Mouse (Mus musculus) erythroblast, embryonic 14.5 days (primary cell): ENCODE measurements around the gene Paqr3. TPM values are rescaled to one million over a fixed set of nuclear protein-coding genes. Genes with fewer than 3 reads are reported as not detected.
A peak's percentile ranks its signal among the peaks of the same experiment; 100 is the strongest.

Source experiments
- H3K27me3 ChIP-seq: 2 replicates; pipeline ENCODE4 v1.6.1; 2012; ENCODE audit warnings: inconsistent platforms; ENCODE audit not compliant: control insufficient read depth
- H3K36me3 ChIP-seq: 2 replicates; pipeline ENCODE4 v1.6.1; 2012; ENCODE audit warnings: mild to moderate bottlenecking, inconsistent platforms; ENCODE audit not compliant: control insufficient read depth
- H3K4me1 ChIP-seq: 2 replicates; pipeline ENCODE4 v1.6.1; 2012; ENCODE audit warnings: inconsistent platforms; ENCODE audit not compliant: control insufficient read depth
- H3K4me3 ChIP-seq: replicated peaks from 2 replicates; pipeline ENCODE3; 2012; ENCODE audit warnings: moderate library complexity, mild to moderate bottlenecking, inconsistent platforms
- H3K9me3 ChIP-seq: 2 replicates; pipeline ENCODE4 v1.6.1; 2012; ENCODE audit warnings: low read length, inconsistent platforms, mixed read lengths; ENCODE audit not compliant: control insufficient read depth
- GATA1 ChIP-seq: IDR thresholded peaks from 2 replicates; pipeline ENCODE4 v1.6.1; 2012; ENCODE audit warnings: low read length, inconsistent platforms, mixed read lengths
- TAL1 ChIP-seq: IDR thresholded peaks from 3 replicates; pipeline ENCODE4 v1.6.1; 2012; ENCODE audit warnings: low read length, inconsistent platforms, mixed read lengths
- polyA plus RNA-seq: library from polyadenylated mRNA; stranded (reverse); fragments of >175 nt; gene quantifications from 2 replicates; pipeline ENCODE4 v1.2.3, GENCODE M21; 2012

The Paqr3 gene
- polyA plus RNA-seq, result 0.09 TPM in 1 of 2 replicates, not detected in the other

- Histone ChIP-seq H3K27me3 (peaks cover 32% of the 10 kb centered on the region), H3K9me3 (no peaks in the 10 kb centered on the region), H3K4me3 (peak within 1 kb of the TSS; percentile 76), H3K36me3 (no peaks in the 10 kb centered on the region), H3K4me1 (peaks cover 17% of the 10 kb centered on the region)
- TF ChIP-seq TAL1 (no peak), GATA1 (no peak)
Measured at GRCm38 (mm10) chr5:97111207-97111910, at the start of gene Paqr3. Gene Paqr3, minus strand, starts transcription at chr5:97111596.

DNA sequence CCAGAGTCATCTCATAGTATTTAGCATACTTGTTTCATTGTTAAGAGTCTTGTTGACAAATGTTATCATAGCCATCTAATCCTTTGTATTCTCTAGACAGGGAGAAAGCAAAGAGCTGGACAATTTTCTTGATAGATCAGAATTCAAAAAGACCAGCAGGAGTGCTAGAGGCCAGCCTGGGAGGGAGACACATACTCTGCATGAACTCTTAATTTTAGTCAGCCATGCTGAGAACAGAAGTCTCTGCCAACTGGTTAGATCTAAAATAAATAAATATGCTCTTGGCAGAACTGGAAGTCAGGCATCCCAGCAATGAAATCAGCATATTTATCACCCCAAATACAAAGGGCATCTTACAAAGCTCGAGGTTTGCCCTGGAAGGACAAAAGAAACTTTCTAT lies 43.3 kb upstream of the Paqr3 start:
- Histone ChIP-seq H3K9me3 (no peaks in the 10 kb centered on the region), H3K4me1 (no peaks in the 10 kb centered on the region), H3K27me3 (no peaks in the 10 kb centered on the region), H3K4me3 (no peak overlapping the region), H3K36me3 (no peaks in the 10 kb centered on the region)
- no peak for TF ChIP-seq TAL1
- TF ChIP-seq GATA1, result no peak

DNA sequence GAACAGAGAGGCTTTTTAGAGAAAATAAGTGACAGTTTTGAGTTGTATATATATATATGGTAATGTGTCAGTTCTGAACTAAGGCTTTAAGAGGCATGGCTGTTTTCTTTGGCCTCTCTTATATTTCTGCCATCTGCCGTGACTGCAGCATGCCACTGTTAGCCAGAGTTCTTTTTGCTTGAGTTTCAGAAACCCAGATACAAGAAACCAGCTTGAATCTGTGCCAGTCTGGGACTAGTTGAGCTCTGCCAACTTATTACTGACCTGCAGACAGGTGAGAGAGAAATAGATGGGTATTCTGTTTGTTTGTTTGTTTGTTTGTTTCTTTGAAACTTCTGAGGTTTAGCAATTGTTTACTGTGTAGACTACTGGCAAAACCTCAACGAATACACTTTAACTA lies 23.9 kb upstream of the Paqr3 start:
- no peaks in the 10 kb centered on the region for H3K9me3 ChIP-seq
- TF ChIP-seq TAL1, result no peak
- no peak for TF ChIP-seq GATA1
- H3K4me3 ChIP-seq, result no peak overlapping the region
- H3K36me3 ChIP-seq, result no peaks in the 10 kb centered on the region
- H3K4me1 ChIP-seq, result no peaks in the 10 kb centered on the region
- H3K27me3 ChIP-seq, result no peaks in the 10 kb centered on the region

- no peak for TF ChIP-seq GATA1
- TF ChIP-seq TAL1, result no peak
- Histone ChIP-seq H3K36me3 (no peaks in the 10 kb centered on the region), H3K9me3 (no peaks in the 10 kb centered on the region), H3K4me1 (no peaks in the 10 kb centered on the region), H3K27me3 (no peaks in the 10 kb centered on the region), H3K4me3 (no peak overlapping the region)
Measured at GRCm38 (mm10) chr5:97129589-97129988, 18.2 kb upstream of the Paqr3 start.

DNA sequence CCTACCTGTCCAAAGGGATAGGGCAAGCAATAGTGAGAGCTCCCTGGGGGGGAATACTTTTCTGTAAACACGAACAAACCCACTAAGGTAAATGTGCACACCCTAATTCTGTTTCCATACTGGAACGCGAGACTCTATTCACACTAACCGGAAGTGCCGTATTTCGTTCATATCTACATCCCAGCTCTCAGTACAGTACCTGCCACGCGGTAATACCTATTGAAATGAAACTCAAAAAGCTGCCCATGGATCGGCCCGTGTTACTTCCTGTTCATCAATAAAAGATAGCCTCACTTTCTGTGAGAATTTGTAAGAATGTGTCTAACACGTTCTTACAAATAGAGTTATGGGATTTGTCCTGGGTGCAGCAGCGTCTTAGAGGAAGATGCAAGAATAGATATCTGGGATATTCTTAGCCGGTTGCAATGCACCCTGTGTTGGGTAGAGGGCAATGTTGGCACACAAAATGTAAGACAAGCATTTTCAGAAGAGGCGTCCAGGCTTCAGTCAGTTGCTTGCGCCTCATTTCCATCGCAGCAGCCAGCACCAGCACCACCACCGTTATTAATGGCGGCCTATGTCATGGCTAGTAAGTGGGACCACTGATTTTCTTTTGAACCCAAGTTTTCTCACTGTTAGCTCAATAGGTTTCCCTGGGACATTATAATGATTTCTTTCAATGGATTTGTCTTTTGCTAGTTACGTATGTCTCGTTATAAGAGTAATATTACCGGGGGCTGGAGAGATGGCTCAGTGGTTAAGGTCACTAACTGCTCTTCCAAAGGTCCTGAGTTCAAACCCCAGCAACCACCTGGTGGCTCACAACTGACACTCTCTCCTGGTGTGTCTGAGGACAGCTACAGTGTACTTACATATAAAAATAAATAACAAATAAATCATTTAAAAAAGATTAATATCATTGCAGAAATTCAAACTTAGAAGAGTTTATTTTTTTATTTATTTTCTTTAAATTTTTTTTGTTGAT lies 17.1 kb upstream of the Paqr3 start:
- H3K4me3 ChIP-seq, result no peak overlapping the region
- no peaks in the 10 kb centered on the region for H3K36me3 ChIP-seq
- no peaks in the 10 kb centered on the region for H3K9me3 ChIP-seq
- no peaks in the 10 kb centered on the region for H3K4me1 ChIP-seq
- no peaks in the 10 kb centered on the region for H3K27me3 ChIP-seq
- TF ChIP-seq TAL1 (no peak), GATA1 (no peak)

DNA sequence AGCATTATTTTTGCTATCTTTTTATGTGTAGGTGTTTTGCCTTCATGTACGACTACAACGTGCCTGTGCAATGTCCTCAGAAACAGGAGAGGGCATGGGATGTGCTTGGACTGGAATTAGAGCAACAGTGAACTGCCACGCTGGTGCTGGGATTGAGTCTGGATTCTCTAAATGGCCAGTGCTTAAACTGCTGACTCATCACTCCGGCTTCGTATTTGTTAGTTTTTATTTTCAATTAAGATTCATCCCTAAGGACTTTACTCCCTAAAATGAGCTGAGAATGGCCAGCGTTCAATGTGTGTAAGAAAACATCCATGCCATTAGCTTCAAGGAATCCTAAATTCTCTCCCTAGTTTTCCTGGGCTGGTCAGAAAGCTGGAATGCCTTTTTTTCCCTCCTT lies 15.9 kb upstream of the Paqr3 start:
- no peak for TF ChIP-seq TAL1
- TF ChIP-seq GATA1, result no peak
- Histone ChIP-seq H3K27me3 (no peaks in the 10 kb centered on the region; the same call in 1 of the 2 replicates), H3K4me3 (no peak overlapping the region), H3K36me3 (no peaks in the 10 kb centered on the region), H3K9me3 (no peaks in the 10 kb centered on the region), H3K4me1 (no peaks in the 10 kb centered on the region)

DNA sequence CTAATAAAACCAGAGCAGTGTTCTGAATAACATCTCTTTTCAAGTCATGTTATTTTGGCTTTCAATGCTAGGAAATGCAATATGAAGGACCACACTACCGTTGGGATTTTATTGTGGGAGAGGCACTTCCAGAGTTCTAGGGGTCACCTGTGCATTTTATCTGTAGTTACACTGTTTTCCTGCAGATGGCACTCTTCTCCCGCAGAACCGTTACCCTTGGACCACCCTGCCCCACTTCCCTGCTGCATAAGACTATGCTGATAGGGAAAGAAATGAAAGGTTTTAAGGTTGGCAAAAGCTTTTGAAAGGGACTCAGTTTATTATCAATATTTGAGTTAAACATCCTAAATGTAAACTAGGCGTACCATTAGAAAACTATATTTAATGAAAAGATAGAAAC lies 14.6 kb upstream of the Paqr3 start:
- Histone ChIP-seq H3K36me3 (no peaks in the 10 kb centered on the region), H3K4me1 (no peaks in the 10 kb centered on the region), H3K27me3 (no peaks in the 10 kb centered on the region; the same call in 1 of the 2 replicates), H3K4me3 (no peak overlapping the region), H3K9me3 (no peaks in the 10 kb centered on the region)
- TF ChIP-seq TAL1 (no peak), GATA1 (no peak)

GRCm38 (mm10) chr5:97125459-97125970 lies 14.1 kb upstream of the Paqr3 start:
- Histone ChIP-seq H3K4me1 (no peaks in the 10 kb centered on the region), H3K27me3 (no peaks in the 10 kb centered on the region; the same call in 1 of the 2 replicates), H3K9me3 (no peaks in the 10 kb centered on the region), H3K36me3 (no peaks in the 10 kb centered on the region), H3K4me3 (no peak overlapping the region)
- TF ChIP-seq GATA1 (no peak), TAL1 (no peak)

GRCm38 (mm10) chr5:97124977-97125376 lies 13.6 kb upstream of the Paqr3 start:
- no peak overlapping the region for H3K4me3 ChIP-seq
- TF ChIP-seq TAL1, result no peak
- no peak for TF ChIP-seq GATA1
- no peaks in the 10 kb centered on the region; the same call in 1 of the 2 replicates for H3K27me3 ChIP-seq
- H3K9me3 ChIP-seq, result no peaks in the 10 kb centered on the region
- no peaks in the 10 kb centered on the region for H3K36me3 ChIP-seq
- H3K4me1 ChIP-seq, result no peaks in the 10 kb centered on the region
